Mouse (Mus musculus) heart, adult 2 months (tissue): Measurements from ENCODE around the gene Mapk12. TPM values are rescaled to one million over a fixed set of nuclear protein-coding genes. Genes with fewer than 3 reads are reported as not detected.
A peak's percentile ranks its signal among the peaks of the same experiment; 100 is the strongest.

Source experiments
- DNase-seq, 2 experiments: peaks; one replicate each; pipeline ENCODE4 v3.0.0; 2021
- H3K27ac ChIP-seq: fragments of 200-600 bp; 2 replicates; pipeline ENCODE4 v1.8.1; 2022
- H3K27me3 ChIP-seq: fragments of 200-500 bp; 2 replicates; pipeline ENCODE4 v1.6.1; 2012; ENCODE audit warnings: mild to moderate bottlenecking, low read length, inconsistent platforms, mixed read lengths; ENCODE audit not compliant: control insufficient read depth, insufficient read depth
- H3K36me3 ChIP-seq: fragments of 200-500 bp; 2 replicates; pipeline ENCODE4 v1.6.1; 2012; ENCODE audit warnings: low read length, inconsistent platforms; ENCODE audit not compliant: control insufficient read depth, insufficient read depth
- H3K4me1 ChIP-seq: fragments of 200-500 bp; 2 replicates; pipeline ENCODE4 v1.6.1; 2011; ENCODE audit warnings: low read length; ENCODE audit not compliant: control insufficient read depth, insufficient read depth
- H3K4me3 ChIP-seq: fragments of 200-600 bp; 2 replicates; pipeline ENCODE4 v1.8.1; 2022
- H3K79me2 ChIP-seq: fragments of 200-500 bp; replicated peaks from 2 replicates; pipeline ENCODE4 v1.6.1; 2012; ENCODE audit warnings: mild to moderate bottlenecking, inconsistent platforms, low read length, moderate library complexity, mixed read lengths; ENCODE audit not compliant: control insufficient read depth, insufficient read depth
- H3K9ac ChIP-seq: fragments of 200-500 bp; 2 replicates; pipeline ENCODE4 v1.6.1; 2012; ENCODE audit warnings: low read depth, mild to moderate bottlenecking, control low read depth, inconsistent platforms, low read length, mixed read lengths
- CTCF ChIP-seq: fragments of 200-600 bp; IDR thresholded peaks from 2 replicates; pipeline ENCODE4 v1.8.1; 2022; ENCODE audit warnings: antibody characterized with exemption, mild to moderate bottlenecking, moderate library complexity
- EP300 ChIP-seq: fragments of 200-500 bp; IDR thresholded peaks from 2 replicates; pipeline ENCODE4 v1.6.1; 2011; ENCODE audit warnings: low read depth, low read length, control low read depth; ENCODE audit not compliant: insufficient read depth
- POLR2A ChIP-seq: fragments of 200-500 bp; IDR thresholded peaks from 2 replicates; pipeline ENCODE4 v1.6.1; 2011; ENCODE audit warnings: mild to moderate bottlenecking, low read depth, low read length, control low read depth; ENCODE audit not compliant: insufficient read depth
- WGBS: fragments of 180-500 bp; shearing (Covaris S2); methylation state at CpG from one replicate; pipeline ENCODE4 v1.1.7; 2018; 5-methylcytosine and 5-hydroxymethylcytosine counted together
- intact Hi-C: fragments of 180-260 bp; cut with DNase I; formaldehyde crosslinking; loops from one replicate; pipeline ENCODE4 v1.15.1; 2025
- polyA plus RNA-seq: library from polyadenylated mRNA; depleted of rRNA; stranded (reverse); fragments of >200 nt; gene quantifications from 2 replicates; pipeline ENCODE4 v1.2.3, GENCODE M21; 2012
- total RNA-seq, 2 experiments: library from RNA; stranded (reverse); gene quantifications; 2 replicates each; pipeline ENCODE4 v1.2.3; 2021

Gene Mapk12
- total and polyA plus RNA-seq, 3 experiments: 20.7 to 30.5 (median 21.1) TPM

DNA sequence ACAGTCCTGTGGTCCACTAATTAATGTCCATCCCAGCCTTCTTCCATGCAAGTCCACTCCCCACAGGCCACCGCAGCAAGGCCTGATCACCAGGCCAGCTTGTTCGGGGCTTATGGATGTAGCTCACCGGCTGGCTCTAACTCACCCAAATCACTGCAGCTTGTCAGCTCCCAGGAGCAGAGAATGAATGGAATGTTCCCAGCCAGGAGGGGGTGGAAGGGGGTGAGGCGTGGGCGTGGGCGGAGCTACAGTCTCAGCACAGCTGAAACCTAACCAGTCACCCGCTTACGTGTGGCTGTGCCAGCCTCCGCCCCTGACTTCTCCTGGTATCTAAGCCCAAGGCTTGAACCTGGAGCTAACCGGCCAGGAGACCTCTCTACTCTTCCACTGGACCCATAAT lies 28.9 kb upstream of the Mapk12 start:
- intact Hi-C loops: loop anchor here (1.0 kb wide), 1 partner anchor 10 kb away; no protein-coding TSS in a partner anchor
- WGBS: 17% methylated on average over 10 of the region's 10 CpGs
- H3K36me3 ChIP-seq: no peaks in the 10 kb centered on the region; the same call in 1 of the 2 replicates

DNA sequence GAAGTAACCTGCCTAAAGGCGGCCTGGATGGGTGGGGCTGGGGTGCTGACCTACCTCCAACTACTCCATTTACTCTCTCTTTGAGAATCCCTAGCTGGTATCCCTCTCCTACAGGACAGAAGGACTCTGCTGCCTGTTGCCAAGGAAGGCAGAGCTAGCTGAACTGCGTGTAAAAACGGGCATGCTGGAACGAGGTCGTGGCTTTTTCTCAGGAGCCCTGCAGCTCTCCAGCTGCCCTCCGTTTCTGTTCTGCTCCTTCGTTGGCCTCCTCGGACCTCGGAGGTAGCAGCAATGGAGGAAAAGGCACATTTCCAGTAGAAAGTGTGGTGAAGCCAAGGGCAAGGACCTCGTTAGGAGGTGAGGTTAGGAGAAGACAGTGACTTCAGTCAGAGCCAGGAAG lies 28.4 kb upstream of the Mapk12 start:
- Histone ChIP-seq H3K4me1 (peaks cover 10% of the 10 kb centered on the region), H3K4me3 (no peak overlapping the region; the same call in 1 of the 2 replicates), H3K27me3 (no peaks in the 10 kb centered on the region), H3K27ac (peak overlapping the region; percentile 86), H3K79me2 (no peaks in the 10 kb centered on the region), H3K36me3 (no peaks in the 10 kb centered on the region; the same call in 1 of the 2 replicates), H3K9ac (no peak overlapping the region; the same call in 1 of the 2 replicates)
- 42% methylated on average over 10 of the region's 10 CpGs for WGBS
- no peak for DNase-seq
- TF ChIP-seq CTCF (no peak), EP300 (no peak), POLR2A (no peak)
- intact Hi-C loops: loop anchor here (1.0 kb wide), 1 partner anchor 10 kb away; no protein-coding TSS in a partner anchor

More for the DNA sequence above, 28.9 kb upstream of the Mapk12 start:
- no peak overlapping the region; the same call in 1 of the 2 replicates for H3K9ac ChIP-seq
- H3K4me1 ChIP-seq: peaks cover 11% of the 10 kb centered on the region
- no peaks in the 10 kb centered on the region for H3K79me2 ChIP-seq
- peak; percentile 48; the same call in 1 of the 2 replicates for TF ChIP-seq EP300
- TF ChIP-seq CTCF: no peak
- TF ChIP-seq POLR2A: 0 out of 2 replicates have a peak, but pooled peaks have one; percentile 9
- DNase-seq: peak; percentile 80 to 88
- H3K27ac ChIP-seq: peak overlapping the region; percentile 86
- H3K4me3 ChIP-seq: peak overlapping the region; percentile 15; the same call in 1 of the 2 replicates
- H3K27me3 ChIP-seq: no peaks in the 10 kb centered on the region

DNA sequence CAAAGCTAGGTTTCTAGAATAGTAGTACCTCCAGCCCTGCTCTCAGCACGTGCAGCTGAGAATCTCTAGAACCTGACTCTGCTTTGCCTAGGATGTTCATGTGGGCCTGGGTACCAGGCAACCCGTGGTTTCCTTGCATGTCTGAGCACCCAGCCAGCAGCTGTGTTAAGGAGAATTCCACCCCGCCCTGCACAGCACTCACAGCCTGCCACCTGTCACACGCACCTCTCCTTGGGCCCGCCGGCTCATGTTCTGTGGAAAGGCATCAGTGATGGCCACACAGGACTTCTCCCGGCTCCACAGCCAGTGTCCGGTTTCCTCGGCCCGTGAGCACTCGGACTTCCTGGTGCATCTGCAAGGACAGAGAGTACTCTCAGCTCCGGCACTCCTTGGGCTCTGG lies 25.0 kb upstream of the Mapk12 start:
- Histone ChIP-seq H3K36me3 (no peaks in the 10 kb centered on the region; the same call in 1 of the 2 replicates), H3K4me3 (no peak overlapping the region), H3K79me2 (no peaks in the 10 kb centered on the region), H3K27ac (no peak overlapping the region), H3K27me3 (no peaks in the 10 kb centered on the region), H3K9ac (no peak overlapping the region), H3K4me1 (peaks cover 9% of the 10 kb centered on the region)
- DNase-seq: no peak
- TF ChIP-seq EP300 (no peak), CTCF (no peak), POLR2A (no peak)
- intact Hi-C loops: no loop called here
- 91% methylated on average over 12 of the region's 12 CpGs for WGBS

DNA sequence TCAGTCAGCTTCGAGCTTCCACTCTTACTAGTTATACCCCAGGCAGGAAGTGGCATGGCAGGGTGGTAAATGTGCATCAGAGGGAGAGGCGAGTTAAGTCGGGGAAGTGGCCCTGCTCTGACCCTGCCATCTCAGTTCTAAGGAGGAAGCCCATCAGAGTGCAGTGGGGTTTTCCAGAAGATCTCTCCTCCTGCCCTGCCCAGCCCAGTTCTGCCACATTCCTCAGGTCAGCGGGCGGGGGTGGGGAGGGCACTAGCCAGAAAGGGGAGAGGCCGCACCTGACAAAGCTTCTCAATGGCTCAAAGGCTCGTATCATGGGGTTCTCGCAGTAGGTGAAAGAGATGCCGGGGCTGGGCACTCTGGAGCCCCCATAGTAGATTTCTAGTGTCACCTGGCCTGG lies 20.9 kb upstream of the Mapk12 start:
- intact Hi-C loops: no loop called here
- TF ChIP-seq POLR2A (no peak), EP300 (no peak), CTCF (no peak)
- Histone ChIP-seq H3K27ac (no peak overlapping the region), H3K79me2 (no peaks in the 10 kb centered on the region), H3K27me3 (no peaks in the 10 kb centered on the region), H3K4me3 (no peak overlapping the region), H3K36me3 (no peaks in the 10 kb centered on the region), H3K4me1 (no peaks in the 10 kb centered on the region), H3K9ac (no peak overlapping the region)
- WGBS: 89% methylated on average over 9 of the region's 9 CpGs
- no peak for DNase-seq

DNA sequence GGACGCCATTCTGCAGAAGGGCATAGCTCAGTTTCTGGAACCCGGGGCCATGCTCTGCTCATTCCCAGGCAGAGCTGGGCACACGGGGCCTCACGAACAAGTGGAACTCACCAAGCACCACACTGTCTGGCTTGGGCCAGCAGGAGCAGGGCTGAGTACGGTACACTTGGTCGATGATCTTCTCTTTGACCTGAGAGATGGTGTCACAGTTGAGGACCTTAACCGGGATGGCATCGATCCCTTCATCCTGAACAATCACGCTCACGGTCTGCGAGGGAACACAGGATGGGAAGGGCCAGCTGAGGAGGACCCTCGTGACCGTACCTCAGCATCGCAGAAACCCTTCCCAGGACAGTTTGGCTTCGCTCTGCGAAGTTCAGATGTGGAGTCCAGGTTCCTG lies 18.0 kb upstream of the Mapk12 start:
- Histone ChIP-seq H3K9ac (no peak overlapping the region), H3K4me1 (no peaks in the 10 kb centered on the region), H3K79me2 (no peaks in the 10 kb centered on the region), H3K36me3 (no peaks in the 10 kb centered on the region), H3K27me3 (no peaks in the 10 kb centered on the region), H3K27ac (no peak overlapping the region), H3K4me3 (no peak overlapping the region)
- 95% methylated on average over 16 of the region's 16 CpGs for WGBS
- TF ChIP-seq EP300: no peak
- TF ChIP-seq POLR2A: no peak
- TF ChIP-seq CTCF: no peak
- no peak for DNase-seq
- intact Hi-C loops: loop anchor here (2.0 to 5.0 kb wide), 3 partner anchors 36 to 52 kb away; partner anchors contain the start of genes Dennd6b, Ppp6r2 and Tubgcp6

DNA sequence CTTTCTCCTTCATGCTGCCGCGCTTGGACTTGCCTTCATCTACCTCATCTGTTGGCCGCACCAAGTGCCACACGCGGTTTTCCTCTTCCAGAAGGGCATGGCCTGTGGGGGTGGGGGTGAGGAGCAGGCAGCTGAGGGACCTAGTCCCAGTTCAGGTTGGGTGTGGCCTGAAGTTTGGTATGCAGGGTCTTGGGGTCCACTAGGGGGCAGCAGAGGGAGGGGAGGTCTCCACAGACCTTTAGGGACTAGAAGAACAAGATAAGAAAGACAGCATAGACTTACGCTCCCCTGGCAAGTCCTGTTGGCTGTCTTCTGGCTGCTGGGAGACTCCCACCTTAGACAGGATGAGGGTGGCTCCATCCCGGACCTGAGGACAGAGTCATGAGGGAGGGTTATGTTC lies 17.5 kb upstream of the Mapk12 start:
- WGBS: 44% methylated on average over 7 of the region's 7 CpGs
- Histone ChIP-seq H3K4me3 (no peak overlapping the region), H3K9ac (no peak overlapping the region), H3K36me3 (no peaks in the 10 kb centered on the region), H3K4me1 (no peaks in the 10 kb centered on the region), H3K27me3 (no peaks in the 10 kb centered on the region), H3K79me2 (no peaks in the 10 kb centered on the region), H3K27ac (no peak overlapping the region)
- TF ChIP-seq EP300 (peak; percentile 62; the same call in 1 of the 2 replicates), POLR2A (no peak), CTCF (peak; percentile 83)
- intact Hi-C loops: loop anchor here (2.0 to 5.0 kb wide), 3 partner anchors 36 to 53 kb away; partner anchors contain the start of genes Dennd6b, Ppp6r2 and Tubgcp6
- peak; percentile 72 to 76 for DNase-seq
